Mouse (Mus musculus): ENCODE measurements at regions not wholly inside any gene's neighbourhood (a gene's known extent, or its start where the extent isn't known, plus 50 kb on each side); places are given as distances from the start of the nearest gene placed in this dataset.
"Not testable (repeated sequence)": the region's sequence is repeated elsewhere in the genome, so short reads cannot be mapped to it uniquely, and the experiment has no call there.

DNA sequence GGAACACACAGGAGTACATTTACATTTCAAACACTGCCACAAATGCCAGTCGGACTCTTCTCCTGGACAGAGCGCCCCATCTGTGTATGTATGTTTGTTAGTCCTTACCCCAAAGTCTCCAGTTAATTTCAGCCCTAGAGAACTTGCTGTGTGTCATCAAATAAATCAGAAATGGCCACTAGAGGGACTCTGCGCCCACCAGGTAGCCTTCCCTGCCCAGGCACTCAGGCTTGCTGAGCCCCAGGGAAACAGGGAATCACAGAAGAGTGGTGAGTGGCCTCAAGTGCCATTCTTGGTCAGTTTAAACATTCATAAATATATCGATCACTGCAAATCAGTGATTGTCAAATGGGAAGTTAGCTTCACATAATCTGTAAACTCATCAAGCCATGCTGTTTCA is 102.8 kb upstream of the Ube2dnl1 start:
- not testable (repeated sequence) for ATAC-seq (replicated peaks; ENCODE audit: low FRiP score); H3K9ac ChIP-seq; H3K4me2 ChIP-seq; H3K4me3 ChIP-seq (replicated peaks); H3K9me3 ChIP-seq (replicated peaks); H3K27ac ChIP-seq; H3K36me3 ChIP-seq; H3K4me1 ChIP-seq; H3K27me3 ChIP-seq
- WGBS = 63% methylated on average over 4 of the region's 4 CpGs

DNA sequence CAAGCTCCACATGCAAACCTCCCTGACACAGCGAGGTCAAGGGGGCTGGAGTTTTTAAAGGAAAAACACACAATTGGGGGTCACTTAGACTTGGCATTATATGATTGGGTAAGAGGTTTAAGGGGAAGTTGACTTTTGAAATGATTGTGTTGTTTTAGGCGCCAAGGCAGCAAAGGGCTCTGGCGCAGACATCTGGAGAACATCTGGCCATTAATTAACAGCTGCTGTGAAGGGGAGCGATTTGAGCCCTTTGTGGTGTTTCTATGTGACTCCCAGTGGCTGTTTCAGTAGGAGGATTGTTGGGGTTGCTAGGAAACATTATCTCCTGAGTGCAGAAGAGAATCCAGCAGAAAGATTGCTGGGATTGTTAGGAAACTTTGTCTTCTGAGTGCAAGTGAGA is 88.5 kb upstream of the Ube2dnl1 start:
- Histone ChIP-seq H3K9ac (no peak overlapping the region), H3K27me3 (no peaks in the 10 kb centered on the region), H3K9me3 (replicated peaks) (no peaks in the 10 kb centered on the region), H3K27ac (no peak overlapping the region), H3K36me3 (no peaks in the 10 kb centered on the region), H3K4me2 (no peak overlapping the region), H3K4me1 (no peaks in the 10 kb centered on the region), H3K4me3 (replicated peaks) (no peak overlapping the region)
- 0 out of 2 replicates have a peak, but pooled peaks have one; percentile 40 for ATAC-seq (replicated peaks; ENCODE audit: low FRiP score)
- 31% methylated on average over 4 of the region's 4 CpGs for WGBS

DNA sequence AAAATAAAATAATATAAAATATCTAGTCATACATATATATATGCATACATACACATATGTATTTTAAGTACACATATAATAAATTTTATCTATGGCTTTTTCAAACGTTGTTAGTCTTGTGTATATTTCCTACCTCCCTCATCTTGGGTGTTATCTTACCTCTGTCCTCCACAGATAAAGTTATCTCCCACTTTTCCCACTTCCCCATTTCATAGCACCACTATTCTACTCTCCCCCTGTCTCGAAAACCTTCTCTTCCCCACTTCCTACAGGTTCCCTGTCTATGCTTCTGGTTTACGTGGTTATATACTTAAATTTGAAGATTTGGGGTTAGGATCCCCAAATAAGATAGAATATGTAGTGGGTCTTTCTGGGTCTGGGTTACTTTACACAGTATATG is 67.9 kb upstream of the Ube2dnl1 start:
- no peak overlapping the region for H3K27ac ChIP-seq
- H3K9me3 ChIP-seq (replicated peaks) = no peaks in the 10 kb centered on the region
- no peak overlapping the region for H3K4me3 ChIP-seq (replicated peaks)
- no peaks in the 10 kb centered on the region for H3K36me3 ChIP-seq
- no peaks in the 10 kb centered on the region for H3K4me1 ChIP-seq
- WGBS = 73% methylated on average over 3 of the region's 3 CpGs
- no peak overlapping the region for H3K4me2 ChIP-seq
- H3K27me3 ChIP-seq = no peaks in the 10 kb centered on the region
- no peak overlapping the region for H3K9ac ChIP-seq
- no peak for ATAC-seq (replicated peaks; ENCODE audit: low FRiP score)

DNA sequence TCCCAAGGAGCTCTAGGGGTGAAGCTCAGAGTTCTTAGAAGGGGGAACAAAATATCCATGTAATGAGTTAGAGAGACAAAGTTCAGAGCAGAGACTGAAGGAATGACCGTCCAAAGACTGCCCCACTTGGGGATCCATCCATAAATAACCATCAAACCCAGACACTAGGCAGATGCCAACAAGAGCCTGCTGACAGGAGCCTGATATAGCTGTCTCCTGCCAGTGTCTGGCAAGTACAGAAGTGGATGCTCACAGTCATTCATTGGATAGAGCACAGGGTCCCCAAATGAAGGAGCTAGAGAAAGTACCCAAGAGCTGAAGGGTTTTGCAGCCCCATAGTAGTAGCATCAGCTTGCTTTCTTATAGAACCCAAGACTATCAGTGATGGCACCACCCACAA is 61.3 kb upstream of the Ube2dnl1 start:
- no peaks in the 10 kb centered on the region for H3K9me3 ChIP-seq (replicated peaks)
- H3K4me3 ChIP-seq (replicated peaks) = no peak overlapping the region
- no peak overlapping the region for H3K4me2 ChIP-seq
- H3K36me3 ChIP-seq = no peaks in the 10 kb centered on the region
- H3K9ac ChIP-seq = no peak overlapping the region
- no peak for ATAC-seq (replicated peaks; ENCODE audit: low FRiP score)
- no peak overlapping the region for H3K27ac ChIP-seq
- no peaks in the 10 kb centered on the region for H3K27me3 ChIP-seq
- H3K4me1 ChIP-seq = no peaks in the 10 kb centered on the region
- 84% methylated on average over 1 of the region's 1 CpGs for WGBS

All from kidney, embryonic 15.5 days (tissue).